Mouse (Mus musculus): ENCODE results near the gene Ttpal. TPM values are rescaled to one million over a fixed set of nuclear protein-coding genes. Genes with fewer than 3 reads are reported as not detected.

The Ttpal gene
- polyA plus RNA-seq, 1 experiment, result 63.2 TPM

DNA sequence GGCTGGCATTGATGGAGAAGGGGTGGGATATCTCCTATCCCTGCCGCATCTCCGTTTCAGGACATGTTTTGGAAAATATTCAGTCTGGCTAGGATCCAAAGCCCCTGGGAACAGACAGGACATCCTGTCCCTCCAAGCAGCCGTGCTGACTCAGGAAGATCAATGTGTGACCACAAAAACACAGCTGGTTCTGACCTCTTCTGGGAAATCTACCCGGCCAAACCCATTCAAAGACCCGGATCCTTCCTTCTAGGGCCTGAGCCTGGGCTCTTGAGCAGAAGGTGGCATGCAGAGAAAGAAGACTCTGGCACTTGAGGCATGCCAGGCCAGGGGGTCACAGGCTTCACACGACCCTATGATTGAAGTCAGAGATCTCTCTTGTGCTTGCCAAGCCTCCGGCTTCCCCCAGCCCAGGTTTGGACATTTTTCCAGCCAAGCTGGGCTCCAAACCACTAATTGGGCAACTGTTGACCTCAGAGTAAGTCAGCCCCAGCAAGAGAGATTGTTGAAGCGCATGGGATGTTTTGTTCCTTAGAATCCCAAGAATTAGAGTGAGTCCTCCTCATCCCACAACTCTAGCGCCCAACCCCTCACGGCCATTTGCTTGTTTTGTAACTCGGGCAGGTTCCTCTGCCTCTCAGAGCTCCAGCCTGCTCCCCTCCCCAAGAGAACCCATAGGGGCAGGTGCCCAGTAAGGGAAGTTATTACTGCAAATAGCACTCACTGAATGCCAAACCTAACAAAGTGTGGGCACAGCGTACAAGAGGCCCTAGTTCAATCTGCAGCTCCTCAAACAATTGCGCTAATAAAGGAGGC is 5.8 kb upstream of the Ttpal start:
- WGBS, result 54% methylated on average over 13 of the region's 13 CpGs
- H3K27ac ChIP-seq (ENCODE audit: control insufficient read depth, insufficient read depth, low read length), result no peak overlapping the region
- H3K4me1 ChIP-seq (replicated peaks; ENCODE audit: control insufficient read depth, insufficient read depth, low read length), result no peaks in the 10 kb centered on the region

GRCm38 (mm10) chr2:163596873-163597155 is 5.3 kb upstream of the Ttpal start:
- Histone ChIP-seq H3K27me3 (ENCODE audit: control insufficient read depth, insufficient read depth, low read length) (no peaks in the 10 kb centered on the region), H3K36me3 (ENCODE audit: control insufficient read depth, insufficient read depth, low read length) (no peaks in the 10 kb centered on the region), H3K4me3 (ENCODE audit: control insufficient read depth, insufficient read depth, low read length) (no peak overlapping the region), H3K27ac (ENCODE audit: control insufficient read depth, insufficient read depth, low read length) (no peak overlapping the region), H3K4me1 (replicated peaks; ENCODE audit: control insufficient read depth, insufficient read depth, low read length) (peaks cover 3% of the 10 kb centered on the region)
- DNase-seq, result no peak
- TF ChIP-seq POLR2A (IDR thresholded peaks at IDR 0.05; ENCODE audit: control insufficient read depth, extremely low read depth, insufficient read depth, low read length, poor library complexity), result no peak
- TF ChIP-seq CTCF (IDR thresholded peaks at IDR 0.05; ENCODE audit: borderline replicate concordance, control insufficient read depth, extremely low read depth, insufficient read depth, low read length, poor library complexity), result no peak
- 57% methylated on average over 3 of the region's 3 CpGs for WGBS

More for the DNA sequence above, 5.8 kb upstream of the Ttpal start:
- TF ChIP-seq CTCF (IDR thresholded peaks at IDR 0.05; ENCODE audit: borderline replicate concordance, control insufficient read depth, extremely low read depth, insufficient read depth, low read length, poor library complexity) (no peak), POLR2A (IDR thresholded peaks at IDR 0.05; ENCODE audit: control insufficient read depth, extremely low read depth, insufficient read depth, low read length, poor library complexity) (no peak)
- Histone ChIP-seq H3K4me3 (ENCODE audit: control insufficient read depth, insufficient read depth, low read length) (no peak overlapping the region), H3K36me3 (ENCODE audit: control insufficient read depth, insufficient read depth, low read length) (no peaks in the 10 kb centered on the region), H3K27me3 (ENCODE audit: control insufficient read depth, insufficient read depth, low read length) (no peaks in the 10 kb centered on the region)
- no peak for DNase-seq

DNA sequence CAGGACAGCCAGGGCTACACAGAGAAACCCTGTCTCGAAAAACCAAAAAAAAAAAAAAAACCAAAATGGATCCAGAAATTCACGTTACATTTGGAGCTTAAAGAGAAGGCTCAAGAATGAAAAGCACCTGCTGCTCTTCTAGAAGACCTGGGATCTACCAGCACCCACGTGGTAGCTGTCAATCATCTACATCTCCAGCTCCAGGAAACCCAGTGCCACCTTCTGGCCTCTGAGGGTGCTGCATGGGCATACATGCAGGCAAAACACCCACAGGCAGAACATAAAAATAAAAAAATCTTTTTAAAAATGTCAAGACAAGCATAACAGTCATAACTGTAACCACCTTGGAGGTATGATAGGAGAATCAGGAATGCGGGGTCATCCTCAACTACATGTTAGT is 4.5 kb upstream of the Ttpal start:
- no peaks in the 10 kb centered on the region for H3K27me3 ChIP-seq (ENCODE audit: control insufficient read depth, insufficient read depth, low read length)
- H3K36me3 ChIP-seq (ENCODE audit: control insufficient read depth, insufficient read depth, low read length), result no peaks in the 10 kb centered on the region
- 46% methylated on average over 4 of the region's 4 CpGs for WGBS
- no peak overlapping the region for H3K4me3 ChIP-seq (ENCODE audit: control insufficient read depth, insufficient read depth, low read length)
- peak; percentile 78 for DNase-seq
- TF ChIP-seq POLR2A (IDR thresholded peaks at IDR 0.05; ENCODE audit: control insufficient read depth, extremely low read depth, insufficient read depth, low read length, poor library complexity), result no peak
- peak; percentile 29; the same call in 1 of the 2 replicates for TF ChIP-seq CTCF (IDR thresholded peaks at IDR 0.05; ENCODE audit: borderline replicate concordance, control insufficient read depth, extremely low read depth, insufficient read depth, low read length, poor library complexity)
- no peak overlapping the region for H3K27ac ChIP-seq (ENCODE audit: control insufficient read depth, insufficient read depth, low read length)
- peaks cover 4% of the 10 kb centered on the region for H3K4me1 ChIP-seq (replicated peaks; ENCODE audit: control insufficient read depth, insufficient read depth, low read length)

DNA sequence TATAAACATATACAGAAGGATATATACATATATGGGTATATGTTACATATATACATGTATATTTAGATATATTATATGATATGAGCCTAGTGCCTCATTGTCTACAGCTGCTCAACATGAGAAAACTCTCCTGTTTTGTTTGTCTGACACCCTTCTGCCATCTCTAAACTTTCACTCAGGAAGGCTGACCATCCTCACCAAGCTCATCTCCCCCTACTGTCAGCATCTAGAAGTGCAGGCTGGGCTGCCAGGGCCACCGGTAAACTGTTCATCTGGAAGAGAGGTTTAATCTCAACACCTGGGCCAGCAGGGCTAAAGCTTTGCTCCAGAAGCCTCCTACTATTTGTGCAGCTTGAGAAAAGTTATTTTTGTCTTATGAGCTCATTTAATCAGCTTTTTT is 2.9 kb upstream of the Ttpal start:
- H3K36me3 ChIP-seq (ENCODE audit: control insufficient read depth, insufficient read depth, low read length), result no peaks in the 10 kb centered on the region
- TF ChIP-seq POLR2A (IDR thresholded peaks at IDR 0.05; ENCODE audit: control insufficient read depth, extremely low read depth, insufficient read depth, low read length, poor library complexity), result no peak
- peak; percentile 32; the same call in 1 of the 2 replicates for TF ChIP-seq CTCF (IDR thresholded peaks at IDR 0.05; ENCODE audit: borderline replicate concordance, control insufficient read depth, extremely low read depth, insufficient read depth, low read length, poor library complexity)
- DNase-seq, result peak; percentile 76
- 0% methylated on average over 1 of the region's 1 CpGs for WGBS
- H3K27me3 ChIP-seq (ENCODE audit: control insufficient read depth, insufficient read depth, low read length), result no peaks in the 10 kb centered on the region
- no peak overlapping the region for H3K27ac ChIP-seq (ENCODE audit: control insufficient read depth, insufficient read depth, low read length)
- no peak overlapping the region for H3K4me3 ChIP-seq (ENCODE audit: control insufficient read depth, insufficient read depth, low read length)
- H3K4me1 ChIP-seq (replicated peaks; ENCODE audit: control insufficient read depth, insufficient read depth, low read length), result peaks cover 8% of the 10 kb centered on the region

DNA sequence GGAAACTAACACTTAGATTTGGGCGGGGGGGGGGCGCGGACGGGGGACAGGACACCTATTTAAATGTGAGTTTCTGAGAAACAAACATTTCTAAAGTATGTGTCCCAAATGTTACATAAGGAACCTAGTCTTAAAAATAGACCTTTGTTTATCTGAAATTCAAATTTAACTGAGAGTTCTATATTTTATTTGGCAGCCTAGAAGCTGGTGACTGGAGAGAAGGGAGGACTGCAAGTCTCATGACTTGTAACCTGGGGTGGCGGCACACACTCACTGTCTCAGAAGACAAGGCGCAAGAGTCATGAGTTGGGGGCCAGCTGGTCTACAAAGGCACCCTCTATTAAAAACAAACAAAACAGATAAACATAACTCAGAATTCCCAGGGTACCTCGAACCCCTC is 1.0 kb upstream of the Ttpal start:
- 91% methylated on average over 7 of the region's 7 CpGs for WGBS
- no peak for DNase-seq
- Histone ChIP-seq H3K4me1 (replicated peaks; ENCODE audit: control insufficient read depth, insufficient read depth, low read length) (peaks cover 8% of the 10 kb centered on the region), H3K27ac (ENCODE audit: control insufficient read depth, insufficient read depth, low read length) (no peak overlapping the region), H3K4me3 (ENCODE audit: control insufficient read depth, insufficient read depth, low read length) (no peak overlapping the region), H3K27me3 (ENCODE audit: control insufficient read depth, insufficient read depth, low read length) (no peaks in the 10 kb centered on the region), H3K36me3 (ENCODE audit: control insufficient read depth, insufficient read depth, low read length) (no peaks in the 10 kb centered on the region)
- TF ChIP-seq POLR2A (IDR thresholded peaks at IDR 0.05; ENCODE audit: control insufficient read depth, extremely low read depth, insufficient read depth, low read length, poor library complexity), result no peak
- no peak for TF ChIP-seq CTCF (IDR thresholded peaks at IDR 0.05; ENCODE audit: borderline replicate concordance, control insufficient read depth, extremely low read depth, insufficient read depth, low read length, poor library complexity)

GRCm38 (mm10) chr2:163601712-163602100 is 408 bp upstream of the Ttpal start:
- TF ChIP-seq CTCF (IDR thresholded peaks at IDR 0.05; ENCODE audit: borderline replicate concordance, control insufficient read depth, extremely low read depth, insufficient read depth, low read length, poor library complexity) (no peak), POLR2A (IDR thresholded peaks at IDR 0.05; ENCODE audit: control insufficient read depth, extremely low read depth, insufficient read depth, low read length, poor library complexity) (no peak)
- Histone ChIP-seq H3K27me3 (ENCODE audit: control insufficient read depth, insufficient read depth, low read length) (no peaks in the 10 kb centered on the region), H3K27ac (ENCODE audit: control insufficient read depth, insufficient read depth, low read length) (no peak overlapping the region), H3K4me3 (ENCODE audit: control insufficient read depth, insufficient read depth, low read length) (0 out of 2 replicates have a peak overlapping the region, but pooled peaks have one; percentile 90), H3K36me3 (ENCODE audit: control insufficient read depth, insufficient read depth, low read length) (no peaks in the 10 kb centered on the region), H3K4me1 (replicated peaks; ENCODE audit: control insufficient read depth, insufficient read depth, low read length) (peaks cover 8% of the 10 kb centered on the region)
- DNase-seq, result no peak
- WGBS, result 66% methylated on average over 7 of the region's 7 CpGs
